Mouse (Mus musculus) heart, postnatal 0 days (tissue): ENCODE data around the gene Atg101.

Source experiments
- CTCF ChIP-seq: IDR thresholded peaks from 2 replicates; pipeline ENCODE4 v1.5.1; 2016; ENCODE audit warnings: antibody characterized with exemption, control low read depth, low read depth
- EP300 ChIP-seq: IDR thresholded peaks from 2 replicates; pipeline ENCODE4 v1.6.1; 2016; ENCODE audit warnings: antibody characterized with exemption, low read depth

- TF ChIP-seq CTCF (no peak), EP300 (peak; percentile 96)
Observed at GRCm38 (mm10) chr15:101260387-101260786, 23.7 kb upstream of the Atg101 start.
